ENCODE assay signal across 7 mouse cellular contexts in genomic region chr10:84760118-84761111, GRCm38 (mm10). TPM values are rescaled to one million over a fixed set of nuclear protein-coding genes. Genes with fewer than 3 reads are reported as not detected.
DNase-seq lines count a peak whose midpoint lies in the region; ATAC-seq and TF ChIP-seq lines count a peak whose summit lies in the region.

No protein-coding gene starts in this region.

- TF ChIP-seq CTCF in lung, embryonic 14.5 days (IDR thresholded peaks at IDR 0.05; ENCODE audit: low read depth): no peak

- peaks cover 81% of the 10 kb centered on the region for H3K27me3 ChIP-seq in lung, embryonic 14.5 days (ENCODE audit: insufficient read depth, low read length)
- H3K27me3 ChIP-seq in embryonic facial prominence, embryonic 13.5 days: peaks cover 87% of the 10 kb centered on the region
- H3K27me3 ChIP-seq in hindbrain, embryonic 14.5 days (ENCODE audit: control insufficient read depth, insufficient read depth, low read length): peaks cover 41% of the 10 kb centered on the region
- peaks cover 13% of the 10 kb centered on the region for H3K27me3 ChIP-seq in neural tube, embryonic 14.5 days (ENCODE audit: control insufficient read depth, insufficient read depth, low read length)

- no peaks in the 10 kb centered on the region for H3K4me1 ChIP-seq in lung, embryonic 14.5 days (ENCODE audit: insufficient read depth)
- peaks cover 38% of the 10 kb centered on the region for H3K4me1 ChIP-seq in embryonic facial prominence, embryonic 13.5 days
- peaks cover 23% of the 10 kb centered on the region for H3K4me1 ChIP-seq in hindbrain, embryonic 14.5 days (replicated peaks; ENCODE audit: control insufficient read depth, insufficient read depth, low read length)
- peaks cover 23% of the 10 kb centered on the region; the same call in 1 of the 2 replicates for H3K4me1 ChIP-seq in neural tube, embryonic 14.5 days (ENCODE audit: control insufficient read depth, insufficient read depth, low read length)

- H3K4me3 ChIP-seq in lung, embryonic 14.5 days (ENCODE audit: low read depth, low read length): peak overlapping the region; percentile 33
- peak overlapping the region; percentile 39 for H3K4me3 ChIP-seq in embryonic facial prominence, embryonic 13.5 days
- peak overlapping the region; percentile 42 for H3K4me3 ChIP-seq in hindbrain, embryonic 14.5 days (replicated peaks; ENCODE audit: low read length)
- H3K4me3 ChIP-seq in neural tube, embryonic 14.5 days (ENCODE audit: low read depth, low read length): peak overlapping the region; percentile 38

- WGBS in lung, embryonic 14.5 days: 5% methylated on average over 46 of the region's 46 CpGs
- 5% methylated on average over 46 of the region's 46 CpGs for WGBS in embryonic facial prominence, embryonic 13.5 days
- WGBS in hindbrain, embryonic 14.5 days: 6% methylated on average over 46 of the region's 46 CpGs
- 5% methylated on average over 46 of the region's 46 CpGs for WGBS in neural tube, embryonic 14.5 days

- DNase-seq in lung, embryonic 14.5 days: peak; percentile 40
- DNase-seq in lung, postnatal 36 days: no peak
- DNase-seq in hindbrain, embryonic 14.5 days (ENCODE audit: low spot score): peak; percentile 48
- no peak for DNase-seq in thymus, postnatal 4 days
- no peak for DNase-seq in spleen, postnatal 10 days (ENCODE audit: low spot score in 2 of 2)

- H3K4me2 ChIP-seq in lung, embryonic 14.5 days: peak overlapping the region; percentile 62
- peak overlapping the region; percentile 70 for H3K4me2 ChIP-seq in embryonic facial prominence, embryonic 13.5 days
- peak overlapping the region; percentile 79 for H3K4me2 ChIP-seq in hindbrain, embryonic 14.5 days (replicated peaks)
- peak overlapping the region; percentile 51 for H3K4me2 ChIP-seq in neural tube, embryonic 14.5 days (ENCODE audit: low read depth, low read length)

- no peak overlapping the region for H3K27ac ChIP-seq in lung, embryonic 14.5 days (ENCODE audit: low read depth)
- no peak overlapping the region for H3K27ac ChIP-seq in embryonic facial prominence, embryonic 13.5 days
- peak overlapping the region; percentile 73 for H3K27ac ChIP-seq in hindbrain, embryonic 14.5 days
- peak overlapping the region; percentile 67 for H3K27ac ChIP-seq in neural tube, embryonic 14.5 days (ENCODE audit: low read depth, low read length)

- no peaks in the 10 kb centered on the region for H3K36me3 ChIP-seq in lung, embryonic 14.5 days (ENCODE audit: insufficient read depth)
- no peaks in the 10 kb centered on the region for H3K36me3 ChIP-seq in embryonic facial prominence, embryonic 13.5 days
- no peaks in the 10 kb centered on the region for H3K36me3 ChIP-seq in hindbrain, embryonic 14.5 days (replicated peaks; ENCODE audit: control insufficient read depth, insufficient read depth)
- no peaks in the 10 kb centered on the region for H3K36me3 ChIP-seq in neural tube, embryonic 14.5 days (ENCODE audit: control insufficient read depth, insufficient read depth, low read length)

- peak; percentile 59; the same call in 1 of the 2 replicates for ATAC-seq in lung, embryonic 14.5 days (ENCODE audit: insufficient read depth)
- ATAC-seq in embryonic facial prominence, embryonic 13.5 days (ENCODE audit: insufficient number of reproducible peaks, insufficient read depth, low FRiP score, low TSS enrichment, low read depth): no peak
- ATAC-seq in hindbrain, embryonic 14.5 days (ENCODE audit: low FRiP score): peak; percentile 46
- ATAC-seq in neural tube, embryonic 14.5 days (ENCODE audit: low read depth): peak; percentile 39

- no peak overlapping the region for H3K9ac ChIP-seq in lung, embryonic 14.5 days
- peak overlapping the region; percentile 52 for H3K9ac ChIP-seq in embryonic facial prominence, embryonic 13.5 days
- H3K9ac ChIP-seq in hindbrain, embryonic 14.5 days: peak overlapping the region; percentile 65
- peak overlapping the region; percentile 59 for H3K9ac ChIP-seq in neural tube, embryonic 14.5 days (replicated peaks; ENCODE audit: low read depth, low read length)

- no peaks in the 10 kb centered on the region for H3K9me3 ChIP-seq in lung, embryonic 14.5 days (ENCODE audit: low read depth, low read length)
- H3K9me3 ChIP-seq in embryonic facial prominence, embryonic 13.5 days: no peaks in the 10 kb centered on the region
- H3K9me3 ChIP-seq in hindbrain, embryonic 14.5 days (ENCODE audit: control insufficient read depth, low read length): no peaks in the 10 kb centered on the region
- H3K9me3 ChIP-seq in neural tube, embryonic 14.5 days (ENCODE audit: control insufficient read depth, low read length): no peaks in the 10 kb centered on the region

RNA-seq across cellular contexts. Expression of gene Rfx4, which starts 4.6 kb away (rescaled TPM):
- not detected in 2 replicates for polyA plus RNA-seq in lung, embryonic 14.5 days (2014; fragmentation: Nextera tagmentation; extraction: Ambion mirVana)
- 0.19 and 0.44 TPM in 2 replicates for polyA plus RNA-seq in embryonic facial prominence, embryonic 13.5 days (2015; fragmentation: Nextera tagmentation; extraction: Ambion mirVana)
- 23.0 and 25.1 TPM in 2 replicates for polyA plus RNA-seq in hindbrain, embryonic 14.5 days (2014; fragmentation: Nextera tagmentation; extraction: Ambion mirVana)
- polyA plus RNA-seq in neural tube, embryonic 14.5 days (2014; fragmentation: Nextera tagmentation; extraction: Ambion mirVana): 23.2 and 24.5 TPM in 2 replicates

Comparison
In these comparisons a context has a peak if more than half of its experiments do, and no peak if none do; other contexts are left out.
1. DNase-seq: peak in lung, embryonic 14.5 days (single experiment) and hindbrain, embryonic 14.5 days (single experiment); none in lung, postnatal 36 days (single experiment), thymus, postnatal 4 days (single experiment) and spleen, postnatal 10 days (0 of 2).
2. H3K27ac ChIP-seq: peak in hindbrain, embryonic 14.5 days (single experiment) and neural tube, embryonic 14.5 days (single experiment); none in lung, embryonic 14.5 days (single experiment) and embryonic facial prominence, embryonic 13.5 days (single experiment).
3. RNA of gene Rfx4, which starts 4.6 kb away (polyA plus RNA-seq): 23.2 to 24.5 TPM in neural tube, embryonic 14.5 days and 23.0 to 25.1 TPM in hindbrain, embryonic 14.5 days; 0.19 to 0.44 TPM in embryonic facial prominence, embryonic 13.5 days and not detected in lung, embryonic 14.5 days; every median in the first group is over 10 times any median in the second.
4. Peak in every context shown above with its lines, with median percentiles within 50 percentile points of each other: H3K4me2 ChIP-seq and H3K4me3 ChIP-seq.